Mouse (Mus musculus): ENCODE data around the gene Vti1a. TPM values are rescaled to one million over a fixed set of nuclear protein-coding genes. Genes with fewer than 3 reads are reported as not detected.
A peak's percentile ranks its signal among the peaks of the same experiment; 100 is the strongest.

The Vti1a gene
- polyA plus RNA-seq, 1 experiment from 2014 or later = 29.8 TPM

- WGBS = 77% methylated on average over 6 of the region's 6 CpGs
- H3K9me3 ChIP-seq (replicated peaks) = no peaks in the 10 kb centered on the region
- DNase-seq (ENCODE audit: low spot score) = no peak
- H3K4me3 ChIP-seq = no peak overlapping the region
- 0 out of 2 replicates have a peak overlapping the region, but pooled peaks have one; percentile 3 for H3K27ac ChIP-seq
- no peaks in the 10 kb centered on the region for H3K27me3 ChIP-seq (ENCODE audit: low read depth, poor library complexity, severe bottlenecking)
- H3K36me3 ChIP-seq = no peaks in the 10 kb centered on the region
- peaks cover 35% of the 10 kb centered on the region for H3K4me1 ChIP-seq
Observed at GRCm38 (mm10) chr19:55449506-55449905, 133.4 kb downstream of the Vti1a start.

- peak overlapping the region; percentile 22; the same call in 1 of the 2 replicates for H3K4me3 ChIP-seq
Observed at GRCm38 (mm10) chr19:55456325-55457091, 140.4 kb downstream of the Vti1a start.

GRCm38 (mm10) chr19:55461963-55462362, 145.9 kb downstream of the Vti1a start:
- no peaks in the 10 kb centered on the region for H3K9me3 ChIP-seq (replicated peaks)

More at GRCm38 (mm10) chr19:55456325-55457091, 140.4 kb downstream of the Vti1a start:
- peak overlapping the region; percentile 59; the same call in 1 of the 2 replicates for H3K27ac ChIP-seq
- no peaks in the 10 kb centered on the region for H3K27me3 ChIP-seq (ENCODE audit: low read depth, poor library complexity, severe bottlenecking)
- H3K9me3 ChIP-seq (replicated peaks) = no peaks in the 10 kb centered on the region
- peaks cover 33% of the 10 kb centered on the region for H3K4me1 ChIP-seq
- 41% methylated on average over 21 of the region's 21 CpGs for WGBS
- DNase-seq (ENCODE audit: low spot score) = no peak
- H3K36me3 ChIP-seq = no peaks in the 10 kb centered on the region

GRCm38 (mm10) chr19:55463670-55464069, 147.6 kb downstream of the Vti1a start:
- Histone ChIP-seq H3K36me3 (no peaks in the 10 kb centered on the region), H3K4me1 (peaks cover 16% of the 10 kb centered on the region; the same call in 1 of the 2 replicates), H3K9me3 (replicated peaks) (no peaks in the 10 kb centered on the region), H3K27me3 (ENCODE audit: low read depth, poor library complexity, severe bottlenecking) (no peaks in the 10 kb centered on the region), H3K4me3 (no peak overlapping the region), H3K27ac (no peak overlapping the region)
- WGBS = 93% methylated on average over 4 of the region's 4 CpGs
- DNase-seq (ENCODE audit: low spot score) = no peak

More at GRCm38 (mm10) chr19:55461963-55462362, 145.9 kb downstream of the Vti1a start:
- DNase-seq (ENCODE audit: low spot score) = no peak
- Histone ChIP-seq H3K36me3 (no peaks in the 10 kb centered on the region), H3K4me1 (peaks cover 25% of the 10 kb centered on the region), H3K27me3 (ENCODE audit: low read depth, poor library complexity, severe bottlenecking) (no peaks in the 10 kb centered on the region), H3K4me3 (no peak overlapping the region), H3K27ac (no peak overlapping the region)
- 95% methylated on average over 12 of the region's 12 CpGs for WGBS

GRCm38 (mm10) chr19:55469301-55470051, 153.4 kb downstream of the Vti1a start:
- no peak overlapping the region; the same call in 1 of the 2 replicates for H3K27ac ChIP-seq
- WGBS = 86% methylated on average over 21 of the region's 21 CpGs

GRCm38 (mm10) chr19:55472582-55472981, 156.5 kb downstream of the Vti1a start:
- Histone ChIP-seq H3K27me3 (ENCODE audit: low read depth, poor library complexity, severe bottlenecking) (0 out of 2 replicates have a peak, but pooled peaks cover 6% of the 10 kb centered on the region), H3K4me1 (peaks cover 35% of the 10 kb centered on the region), H3K27ac (no peak overlapping the region), H3K4me3 (no peak overlapping the region), H3K36me3 (no peaks in the 10 kb centered on the region), H3K9me3 (replicated peaks) (no peaks in the 10 kb centered on the region)
- WGBS = 85% methylated on average over 8 of the region's 8 CpGs
- no peak for DNase-seq (ENCODE audit: low spot score)

More at GRCm38 (mm10) chr19:55469301-55470051, 153.4 kb downstream of the Vti1a start:
- H3K36me3 ChIP-seq = no peaks in the 10 kb centered on the region
- H3K9me3 ChIP-seq (replicated peaks) = no peaks in the 10 kb centered on the region
- peaks cover 19% of the 10 kb centered on the region; the same call in 1 of the 2 replicates for H3K4me1 ChIP-seq
- H3K27me3 ChIP-seq (ENCODE audit: low read depth, poor library complexity, severe bottlenecking) = 0 out of 2 replicates have a peak, but pooled peaks cover 6% of the 10 kb centered on the region
- no peak for DNase-seq (ENCODE audit: low spot score)
- H3K4me3 ChIP-seq = no peak overlapping the region

GRCm38 (mm10) chr19:55474225-55474624, 158.1 kb downstream of the Vti1a start:
- WGBS = 79% methylated on average over 6 of the region's 6 CpGs
- Histone ChIP-seq H3K27ac (no peak overlapping the region), H3K36me3 (no peaks in the 10 kb centered on the region), H3K4me3 (no peak overlapping the region), H3K4me1 (peaks cover 47% of the 10 kb centered on the region), H3K9me3 (replicated peaks) (no peaks in the 10 kb centered on the region), H3K27me3 (ENCODE audit: low read depth, poor library complexity, severe bottlenecking) (0 out of 2 replicates have a peak, but pooled peaks cover 6% of the 10 kb centered on the region)
- DNase-seq (ENCODE audit: low spot score) = no peak

- Histone ChIP-seq H3K36me3 (no peaks in the 10 kb centered on the region), H3K4me3 (no peak overlapping the region), H3K4me1 (peaks cover 70% of the 10 kb centered on the region), H3K27ac (no peak overlapping the region), H3K27me3 (ENCODE audit: low read depth, poor library complexity, severe bottlenecking) (no peaks in the 10 kb centered on the region), H3K9me3 (replicated peaks) (no peaks in the 10 kb centered on the region)
- WGBS = 85% methylated on average over 5 of the region's 5 CpGs
- no peak for DNase-seq (ENCODE audit: low spot score)
Observed at GRCm38 (mm10) chr19:55480526-55480925, 164.4 kb downstream of the Vti1a start.

GRCm38 (mm10) chr19:55481308-55481707, 165.2 kb downstream of the Vti1a start:
- peak overlapping the region; percentile 54; the same call in 1 of the 2 replicates for H3K27ac ChIP-seq
- 16% methylated on average over 5 of the region's 5 CpGs for WGBS
- no peak overlapping the region for H3K4me3 ChIP-seq
- no peaks in the 10 kb centered on the region for H3K27me3 ChIP-seq (ENCODE audit: low read depth, poor library complexity, severe bottlenecking)
- H3K4me1 ChIP-seq = peaks cover 70% of the 10 kb centered on the region
- H3K9me3 ChIP-seq (replicated peaks) = no peaks in the 10 kb centered on the region
- peak; percentile 60 for DNase-seq (ENCODE audit: low spot score)
- no peaks in the 10 kb centered on the region for H3K36me3 ChIP-seq

- Histone ChIP-seq H3K36me3 (no peaks in the 10 kb centered on the region), H3K4me1 (peaks cover 49% of the 10 kb centered on the region)
- WGBS = 73% methylated on average over 5 of the region's 5 CpGs
Observed at GRCm38 (mm10) chr19:55483526-55483925, 167.4 kb downstream of the Vti1a start.

GRCm38 (mm10) chr19:55484559-55484958, 168.5 kb downstream of the Vti1a start:
- peaks cover 38% of the 10 kb centered on the region for H3K4me1 ChIP-seq
- no peak overlapping the region for H3K27ac ChIP-seq
- no peaks in the 10 kb centered on the region for H3K27me3 ChIP-seq (ENCODE audit: low read depth, poor library complexity, severe bottlenecking)
- no peaks in the 10 kb centered on the region for H3K36me3 ChIP-seq
- H3K9me3 ChIP-seq (replicated peaks) = no peaks in the 10 kb centered on the region
- no peak overlapping the region for H3K4me3 ChIP-seq
- DNase-seq (ENCODE audit: low spot score) = no peak
- WGBS = 87% methylated on average over 6 of the region's 6 CpGs

More at GRCm38 (mm10) chr19:55483526-55483925, 167.4 kb downstream of the Vti1a start:
- Histone ChIP-seq H3K27me3 (ENCODE audit: low read depth, poor library complexity, severe bottlenecking) (no peaks in the 10 kb centered on the region), H3K9me3 (replicated peaks) (no peaks in the 10 kb centered on the region), H3K4me3 (no peak overlapping the region), H3K27ac (no peak overlapping the region; the same call in 1 of the 2 replicates)
- no peak for DNase-seq (ENCODE audit: low spot score)

- DNase-seq (ENCODE audit: low spot score) = no peak
- Histone ChIP-seq H3K4me1 (peaks cover 36% of the 10 kb centered on the region), H3K27me3 (ENCODE audit: low read depth, poor library complexity, severe bottlenecking) (no peaks in the 10 kb centered on the region), H3K36me3 (no peaks in the 10 kb centered on the region), H3K4me3 (no peak overlapping the region), H3K9me3 (replicated peaks) (no peaks in the 10 kb centered on the region), H3K27ac (no peak overlapping the region)
- WGBS = 77% methylated on average over 4 of the region's 4 CpGs
Observed at GRCm38 (mm10) chr19:55486473-55486872, 170.4 kb downstream of the Vti1a start.

Measured in limb, embryonic 10.5 days (tissue).